Mouse (Mus musculus): ENCODE data around the gene Plcg2.

DNA sequence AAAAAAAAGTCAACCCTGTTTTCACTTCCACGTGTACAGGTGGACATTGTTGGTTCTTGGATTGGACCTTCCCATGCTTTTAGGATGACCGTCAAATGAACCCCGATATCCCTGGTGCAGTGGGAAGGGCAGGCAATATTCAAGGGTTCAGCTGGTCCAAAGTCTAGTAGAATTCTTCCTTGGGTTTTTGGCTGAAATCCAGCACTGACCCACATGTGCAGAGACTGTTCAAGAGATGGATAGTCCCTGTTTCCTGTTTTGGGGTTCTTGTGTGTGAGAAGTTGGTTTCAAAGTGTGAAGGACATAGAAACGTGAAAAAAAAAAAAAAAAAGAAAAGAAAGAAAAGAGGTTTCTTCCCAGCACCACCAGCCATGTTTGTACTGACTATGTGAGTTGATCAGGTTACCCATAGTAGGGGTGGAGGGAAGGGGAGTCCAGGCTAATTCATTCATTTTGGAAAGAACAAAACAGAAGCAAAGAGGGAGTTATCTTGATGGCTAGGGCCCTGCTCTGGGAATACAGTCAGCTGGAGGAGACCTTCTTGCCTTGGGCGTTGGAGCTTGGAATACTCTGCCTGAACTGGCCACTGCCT is 2.2 kb downstream of the Plcg2 start:
- TF ChIP-seq CTCF (IDR thresholded peaks at IDR 0.05) (no peak), EP300 (IDR thresholded peaks at IDR 0.05) (no peak)

Measured in lung, postnatal 0 days (tissue).